Mouse (Mus musculus) CH12.LX (cell line): ENCODE data around the gene Klhl5.
A peak's percentile ranks its signal among the peaks of the same experiment; 100 is the strongest.

Experiments used
- CHD2 ChIP-seq: IDR thresholded peaks from 2 replicates; pipeline ENCODE4 v1.6.1; 2011; ENCODE audit warnings: low read length, improper control_type of control experiment
- CTCF ChIP-seq, 2 experiments: IDR thresholded peaks in 1 of 2; conservative IDR thresholded peaks in 1 of 2; 2 replicates each; pipeline ENCODE4 v1.5.1; 2011 to 2012; ENCODE audit warnings: low read depth in 2 of 2, low read length in 2 of 2, improper control_type of control experiment in 1 of 2, inconsistent platforms in 1 of 2, mild to moderate bottlenecking in 1 of 2, moderate library complexity in 1 of 2
- EP300 ChIP-seq: IDR thresholded peaks from 2 replicates; pipeline ENCODE4 v1.6.1; 2011; ENCODE audit warnings: low read length, improper control_type of control experiment
- JUND ChIP-seq: conservative IDR thresholded peaks from 2 replicates; pipeline ENCODE4 v1.6.1; 2011; ENCODE audit warnings: low read depth, low read length, improper control_type of control experiment
- MEF2A ChIP-seq: IDR thresholded peaks from 2 replicates; pipeline ENCODE4 v1.6.1; 2014; ENCODE audit warnings: low read depth, mild to moderate bottlenecking, inconsistent platforms, low read length, improper control_type of control experiment, borderline replicate concordance
- MXI1 ChIP-seq: IDR thresholded peaks from 2 replicates; pipeline ENCODE4 v1.6.1; 2011; ENCODE audit warnings: mild to moderate bottlenecking, low read depth, low read length, improper control_type of control experiment
- NRF1 ChIP-seq: IDR thresholded peaks from 2 replicates; pipeline ENCODE4 v1.6.1; 2014; ENCODE audit warnings: low read depth, mild to moderate bottlenecking, inconsistent platforms, low read length, improper control_type of control experiment, moderate library complexity
- POLR2A ChIP-seq: IDR thresholded peaks from 2 replicates; pipeline ENCODE4 v1.6.1; 2011; ENCODE audit warnings: low read depth, mild to moderate bottlenecking, improper control_type of control experiment, low read length
- RAD21 ChIP-seq: IDR thresholded peaks from 2 replicates; pipeline ENCODE4 v1.6.1; 2011; ENCODE audit warnings: low read depth, mild to moderate bottlenecking, low read length, improper control_type of control experiment, moderate library complexity
- RCOR1 ChIP-seq: conservative IDR thresholded peaks from 2 replicates; pipeline ENCODE4 v1.6.1; 2012; ENCODE audit warnings: low read depth, mild to moderate bottlenecking, inconsistent platforms, low read length, improper control_type of control experiment
- SMC3 ChIP-seq: IDR thresholded peaks from 2 replicates; pipeline ENCODE4 v1.6.1; 2011; ENCODE audit warnings: low read depth, low read length, improper control_type of control experiment
- TBP ChIP-seq: conservative IDR thresholded peaks from 2 replicates; pipeline ENCODE4 v1.6.1; 2011; ENCODE audit warnings: low read depth, low read length, improper control_type of control experiment
- TCF12 ChIP-seq: IDR thresholded peaks from 2 replicates; pipeline ENCODE4 v1.6.1; 2014; ENCODE audit warnings: low read depth, mild to moderate bottlenecking, inconsistent platforms, low read length, improper control_type of control experiment
- USF1 ChIP-seq: IDR thresholded peaks from 2 replicates; pipeline ENCODE4 v1.6.1; 2014; ENCODE audit warnings: low read depth, mild to moderate bottlenecking, inconsistent platforms, low read length, improper control_type of control experiment

GRCm38 (mm10) chr5:65102641-65103042, 4.7 kb upstream of the Klhl5 start:
- no peak for TF ChIP-seq POLR2A
- TF ChIP-seq RAD21: no peak
- no peak for TF ChIP-seq CTCF (conservative IDR thresholded peaks at IDR 0.05 in 1 of 2, IDR thresholded peaks at IDR 0.05 in 1 of 2; ENCODE audit: low read depth in 2 of 2, low read length in 2 of 2)
- TF ChIP-seq TCF12: peak; percentile 27; the same call in 1 of the 2 replicates
- no peak for TF ChIP-seq JUND
- no peak for TF ChIP-seq NRF1
- TF ChIP-seq USF1: no peak
- no peak for TF ChIP-seq RCOR1
- TF ChIP-seq SMC3: no peak
- no peak for TF ChIP-seq CHD2
- no peak for TF ChIP-seq MXI1
- peak; percentile 62 for TF ChIP-seq EP300
- peak; percentile 83 for TF ChIP-seq MEF2A
- no peak for TF ChIP-seq TBP
